Mouse (Mus musculus) adrenal gland, postnatal 4 days (tissue): ENCODE data around the gene Olfr531. TPM values are rescaled to one million over a fixed set of nuclear protein-coding genes. Genes with fewer than 3 reads are reported as not detected.

Experiments
- DNase-seq, 2 experiments: peaks; one replicate each; pipeline ENCODE4 v3.0.0; 2021 to 2022; ENCODE audit warnings: low spot score in 2 of 2, mixed read lengths in 2 of 2
- long read RNA-seq, 2 experiments: library from polyadenylated mRNA; stranded (forward); transcript quantifications; one replicate each; pipeline ENCODE4 v2.0.0; 2021
- total RNA-seq, 2 experiments: library from RNA; stranded (reverse); gene quantifications; 2 replicates each; pipeline ENCODE4 v1.2.3; 2021

Gene Olfr531
- not detected for total RNA-seq
- long read RNA-seq, experiment 1, result 0 reads
- long read RNA-seq, experiment 2, result 0 reads

DNA sequence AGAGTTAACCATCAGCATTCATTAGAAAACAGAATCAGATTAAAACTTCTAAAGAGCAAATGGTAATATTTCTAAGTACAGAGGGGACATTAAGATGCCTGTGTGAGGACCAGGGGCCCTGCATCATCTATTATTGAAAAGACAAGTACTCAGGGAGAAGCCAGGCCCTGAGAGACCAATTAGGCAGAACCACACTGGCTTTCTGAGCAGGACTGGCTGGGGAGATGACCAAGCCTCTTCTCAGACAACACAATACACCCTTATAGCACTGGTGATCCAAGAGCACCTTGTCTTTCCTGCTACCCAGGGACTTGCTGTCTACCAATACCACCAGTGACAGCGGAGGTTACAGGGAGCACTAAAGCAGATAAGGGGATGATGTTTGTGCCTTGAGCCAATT is at the start of gene Olfr531:
Gene Olfr531 (minus strand): TSS at position 101 of the 400 bp plus-strand sequence.
- no peak for DNase-seq

DNA sequence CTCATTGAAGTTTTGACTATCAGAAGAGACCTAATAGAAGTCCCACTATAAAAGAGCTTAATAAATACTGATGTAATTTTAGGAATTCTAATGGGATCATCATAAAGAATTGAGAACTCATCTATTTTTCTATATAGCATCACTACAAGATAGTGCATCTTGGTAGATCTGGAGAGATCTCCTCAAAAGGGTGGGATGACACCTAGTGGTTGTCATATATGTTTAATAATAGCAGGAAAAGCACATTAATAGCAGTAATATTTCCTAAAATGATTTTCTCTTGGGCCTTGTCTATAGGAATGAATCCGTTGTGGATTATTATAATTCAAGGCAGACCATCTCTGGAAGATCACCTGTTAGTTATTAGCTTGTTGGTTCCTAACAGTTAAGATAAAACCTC is 40.4 kb upstream of the Olfr531 start:
- no peak for DNase-seq

DNA sequence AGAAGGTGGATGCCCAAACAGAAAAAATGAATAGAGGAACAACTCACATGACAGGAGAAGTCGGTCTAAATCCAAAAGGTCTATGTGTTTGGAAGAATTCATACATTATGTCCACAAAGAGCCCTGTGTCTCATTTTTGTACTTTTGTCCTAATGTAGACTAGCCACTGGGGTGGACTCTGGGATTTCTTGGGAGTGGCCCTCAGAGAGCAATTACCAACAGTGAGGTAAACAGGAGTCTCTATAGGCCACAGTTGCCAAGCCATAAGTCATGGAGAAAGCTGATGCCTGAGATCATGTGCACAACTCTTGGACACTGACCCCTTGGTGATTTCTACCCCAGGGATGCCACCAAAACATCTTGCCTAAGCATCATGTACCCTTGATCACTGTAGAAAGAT is 18.8 kb upstream of the Olfr531 start, which contains the start of gene Olfr532:
Gene Olfr532 (minus strand): TSS at position 101 of the 400 bp plus-strand sequence.
- no peak for DNase-seq

DNA sequence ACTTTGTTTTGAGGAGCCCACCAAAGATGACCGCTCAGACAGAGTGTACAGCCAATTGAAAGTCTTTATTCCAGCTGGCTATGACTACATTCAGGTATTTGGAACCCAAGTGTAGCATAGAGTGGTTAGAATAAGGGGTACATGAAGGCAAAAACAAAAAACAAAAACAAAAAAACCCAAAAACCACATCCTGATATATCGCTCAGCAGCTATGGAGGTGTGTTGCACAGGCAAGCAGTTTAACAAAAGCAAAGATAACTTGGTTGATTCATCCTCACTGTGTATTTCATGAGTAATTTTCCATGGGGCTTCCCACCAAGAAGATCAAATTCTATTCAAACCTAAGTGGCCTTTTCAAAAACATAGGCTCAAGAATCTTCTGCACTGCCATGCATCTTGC is 25.8 kb downstream of the Olfr531 start:
- no peak for DNase-seq

DNA sequence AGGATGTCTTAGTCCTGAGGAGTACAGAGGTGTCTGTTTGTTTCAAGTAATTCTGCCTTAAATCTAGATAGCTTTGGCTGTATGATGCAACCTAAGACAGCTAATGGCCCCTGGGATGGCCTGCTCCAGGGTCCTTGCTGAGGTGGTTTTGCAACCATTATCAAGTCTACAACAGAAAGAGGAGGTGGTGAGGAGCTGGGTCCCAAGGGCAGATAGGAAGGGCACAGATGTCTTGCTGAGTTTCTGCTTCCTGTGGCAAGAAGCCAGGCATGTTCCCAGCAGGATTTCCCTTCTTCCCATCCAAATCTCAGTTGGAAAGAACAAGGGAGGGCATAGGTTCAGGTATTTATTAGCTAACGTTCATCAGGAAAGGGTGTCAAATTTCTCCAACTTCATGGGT is 26.5 kb downstream of the Olfr531 start, which contains the start of gene Olfr530:
Gene Olfr530 (minus strand): TSS at position 101 of the 400 bp plus-strand sequence.
- no peak for DNase-seq

DNA sequence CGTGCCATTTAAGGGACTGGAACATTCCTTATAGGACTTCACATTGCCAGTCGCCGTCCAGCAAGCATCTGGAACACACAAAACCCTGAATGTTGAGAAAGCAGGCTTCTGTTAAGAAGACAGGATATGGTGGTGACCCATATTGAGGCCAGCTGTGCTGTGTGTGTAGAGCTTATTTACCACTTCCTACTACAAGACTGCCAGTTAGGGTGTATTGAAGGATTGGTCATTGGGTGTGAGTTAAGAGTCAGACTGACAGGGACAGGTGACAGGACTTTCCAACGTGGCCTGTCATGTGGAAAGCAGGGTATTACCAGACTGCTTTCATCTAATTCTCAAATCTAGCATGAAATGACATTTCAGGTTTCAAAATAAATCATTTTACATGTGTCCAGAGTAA is 28.4 kb downstream of the Olfr531 start:
- DNase-seq, result no peak

DNA sequence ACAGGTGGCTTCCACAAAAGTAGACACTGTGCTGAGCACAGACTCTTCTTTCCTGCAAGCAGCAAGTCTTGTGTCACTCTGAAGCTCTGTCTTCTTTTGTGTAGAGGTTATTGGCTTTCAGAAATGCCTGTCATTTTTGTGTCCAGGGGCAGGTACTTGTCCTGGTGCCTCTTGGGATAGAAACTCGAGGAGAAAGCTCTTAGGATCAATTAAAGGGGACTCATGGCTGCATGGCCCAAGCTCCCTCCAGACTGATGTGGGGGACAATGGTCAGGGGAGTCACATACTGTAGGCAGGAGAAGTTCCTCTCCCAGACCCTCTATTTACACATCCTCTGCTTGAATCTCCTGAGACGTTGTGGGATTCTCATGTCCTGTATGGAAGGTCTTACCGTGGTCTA is 41.1 kb downstream of the Olfr531 start, which contains the start of gene Olfr60:
Gene Olfr60 (minus strand): TSS at position 101 of the 400 bp plus-strand sequence.
- no peak for DNase-seq

Other genes with a start within 250 kb of the Olfr531 start
- gene Sprn, start 248.0 kb downstream of the Olfr531 start, total RNA-seq, result 1 to 10 TPM; 1.7 to 2.6 TPM
- gene Olfr522, start 238.2 kb downstream of the Olfr531 start, total RNA-seq, result not detected
- gene Olfr523, start 229.7 kb downstream of the Olfr531 start, total RNA-seq, result not detected
- not detected for gene Olfr524, start 197.0 kb downstream of the Olfr531 start, total RNA-seq
- gene Cd163l1, start 184.7 kb downstream of the Olfr531 start, total RNA-seq, result not detected
- gene 5830411N06Rik, start 155.6 kb downstream of the Olfr531 start, total RNA-seq, result not detected
- gene Olfr525, start 82.1 kb downstream of the Olfr531 start, total RNA-seq, result not detected
- gene Olfr527, start 68.9 kb downstream of the Olfr531 start, total RNA-seq, result not detected
- gene Olfr60, start 41.2 kb downstream of the Olfr531 start, total RNA-seq, result not detected
- not detected for gene Olfr530, start 26.6 kb downstream of the Olfr531 start, total RNA-seq
- not detected for gene Olfr532, start 18.7 kb upstream of the Olfr531 start, total RNA-seq
- gene Olfr533, start 60.5 kb upstream of the Olfr531 start, total RNA-seq, result not detected
- gene Olfr535, start 81.3 kb upstream of the Olfr531 start, total RNA-seq, result not detected
- not detected for gene Olfr536, start 104.5 kb upstream of the Olfr531 start, total RNA-seq
- gene Olfr538, start 165.0 kb upstream of the Olfr531 start, total RNA-seq, result not detected
- not detected for gene Olfr46, start 198.4 kb upstream of the Olfr531 start, total RNA-seq
- not detected for gene Olfr61, start 226.1 kb upstream of the Olfr531 start, total RNA-seq
- gene Olfr53, start 243.5 kb upstream of the Olfr531 start, total RNA-seq, result not detected